ENCODE assay signal across 21 mouse cellular contexts in the genomic region with DNA sequence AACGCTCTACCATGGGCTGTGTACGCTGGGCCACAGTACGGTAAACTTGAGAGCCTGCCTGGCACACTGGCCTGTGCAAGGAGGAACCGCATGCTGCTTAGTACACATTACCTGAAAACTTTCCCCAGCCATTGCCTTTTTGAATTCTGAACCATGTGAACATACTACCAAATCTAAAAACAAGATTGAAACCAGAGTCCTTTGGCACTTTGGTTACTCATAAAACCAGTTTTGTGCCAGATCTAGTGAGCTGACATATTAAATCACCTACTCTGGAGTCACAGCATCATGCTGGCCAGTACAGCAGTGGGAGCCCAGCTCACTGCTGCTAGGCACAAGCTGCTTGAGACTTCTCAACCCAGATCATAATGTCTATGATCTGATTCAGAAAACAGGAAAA. TPM values are rescaled to one million over a fixed set of nuclear protein-coding genes. Genes with fewer than 3 reads are reported as not detected.
"Had no signal": no experiment of that assay in that cellular context is flagged by ENCODE, and none has a peak within 500 bp of the region (broad histone marks: within the 10 kb centered on the region; RNA-seq: fewer than 3 reads in every experiment).

No protein-coding gene starts in this region.

- DNase-seq: lung, adult 18-20 months; lung, embryonic 14.5 days; lung, postnatal 10 days; lung, postnatal 4 days; midbrain, embryonic 14.5 days; retina, postnatal 1 day; right cerebral cortex, adult 18-20 months; right cerebral cortex, postnatal 25 days; right cerebral cortex, postnatal 4 days; thymus, adult 2 months; thymus, postnatal 25 days; thymus, postnatal 4 days had no signal

- H3K27ac ChIP-seq: midbrain, embryonic 10.5 days; midbrain, embryonic 12.5 days; neural tube, embryonic 13.5 days; neural tube, embryonic 15.5 days; stomach, embryonic 15.5 days; stomach, postnatal 0 days had no signal

- H3K4me3 ChIP-seq: midbrain, embryonic 10.5 days; midbrain, embryonic 12.5 days; myocyte; neural tube, embryonic 13.5 days; neural tube, embryonic 15.5 days; stomach, embryonic 15.5 days had no signal

- H3K4me1 ChIP-seq: midbrain, embryonic 10.5 days; midbrain, embryonic 12.5 days; neural tube, embryonic 13.5 days; neural tube, embryonic 15.5 days; stomach, embryonic 15.5 days had no signal

- ATAC-seq: midbrain, embryonic 16.5 days had no signal

- H3K9me3 ChIP-seq: midbrain, embryonic 10.5 days; midbrain, embryonic 12.5 days; neural tube, embryonic 13.5 days; neural tube, embryonic 15.5 days; stomach, embryonic 15.5 days had no signal

- H3K9ac ChIP-seq: lung, embryonic 14.5 days; midbrain, embryonic 12.5 days; neural tube, embryonic 13.5 days; neural tube, embryonic 15.5 days; stomach, embryonic 15.5 days had no signal

- H3K27me3 ChIP-seq: midbrain, embryonic 12.5 days; neural tube, embryonic 13.5 days; neural tube, embryonic 15.5 days; stomach, embryonic 15.5 days had no signal

- H3K4me2 ChIP-seq: lung, embryonic 14.5 days; midbrain, embryonic 12.5 days; neural tube, embryonic 13.5 days; neural tube, embryonic 15.5 days; stomach, embryonic 15.5 days had no signal

RNA-seq across cellular contexts. Expression of gene Dnase1, which starts 4.9 kb away (rescaled TPM):
- polyA plus RNA-seq: urinary bladder, adult 2 months had no signal
